Mouse (Mus musculus): ENCODE data around the gene Olfr448.

Olfr448 gene

GRCm38 (mm10) chr6:42890141-42890540 lies at the start of gene Olfr448:
Olfr448 (plus strand) TSS chr6:42890441.
- DNase-seq (ENCODE audit: low spot score in 2 of 2) = no peak

GRCm38 (mm10) chr6:42860222-42860819 lies 29.9 kb upstream of the Olfr448 start:
- DNase-seq (ENCODE audit: low spot score in 2 of 2) = no peak

- DNase-seq (ENCODE audit: low spot score in 2 of 2) = no peak
Measured at GRCm38 (mm10) chr6:42869695-42870094, 20.5 kb upstream of the Olfr448 start.

DNA sequence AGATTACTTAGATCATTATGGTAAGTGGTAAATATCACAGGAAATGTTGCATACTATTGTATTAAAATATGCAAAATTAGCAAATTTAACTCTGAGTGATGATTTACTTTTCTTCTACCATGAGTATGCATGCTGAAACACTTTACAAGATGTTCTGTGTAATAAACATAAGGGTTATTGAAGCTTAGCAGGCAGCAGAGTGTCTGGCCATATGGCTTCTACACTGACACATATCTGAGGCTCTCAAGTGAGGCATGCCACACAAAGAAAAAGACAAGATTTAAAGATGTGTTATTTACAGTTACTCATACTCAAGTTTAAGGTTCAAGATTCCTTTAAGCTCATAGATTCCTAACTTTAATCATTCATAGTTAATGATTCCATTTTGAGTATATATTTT lies 13.9 kb upstream of the Olfr448 start:
- DNase-seq (ENCODE audit: low spot score in 2 of 2) = no peak

DNA sequence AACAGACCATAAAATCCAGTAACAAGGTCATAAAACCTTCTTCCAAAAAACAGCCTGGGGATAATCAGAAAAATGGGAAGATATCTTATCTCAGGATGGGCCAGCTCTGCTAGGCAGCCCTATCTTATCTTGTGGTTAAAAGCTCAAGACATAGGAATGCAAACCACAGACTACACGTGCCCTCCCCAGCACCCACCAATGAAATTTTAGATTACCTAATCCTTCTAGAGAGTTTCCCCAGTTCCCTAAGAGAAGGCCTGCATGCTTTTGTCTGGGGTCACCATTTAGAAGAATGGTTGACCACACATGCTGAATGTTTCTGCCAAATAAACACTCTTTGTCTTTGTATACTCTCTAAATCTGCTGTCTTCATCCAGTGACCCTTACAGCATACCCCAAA lies 10.1 kb downstream of the Olfr448 start:
- DNase-seq (ENCODE audit: low spot score in 2 of 2) = no peak

- no peak for DNase-seq (ENCODE audit: low spot score in 2 of 2)
Measured at GRCm38 (mm10) chr6:42908578-42908977, 18.3 kb downstream of the Olfr448 start, which contains the start of gene Olfr447. Olfr447 (plus strand) TSS chr6:42908878.

DNA sequence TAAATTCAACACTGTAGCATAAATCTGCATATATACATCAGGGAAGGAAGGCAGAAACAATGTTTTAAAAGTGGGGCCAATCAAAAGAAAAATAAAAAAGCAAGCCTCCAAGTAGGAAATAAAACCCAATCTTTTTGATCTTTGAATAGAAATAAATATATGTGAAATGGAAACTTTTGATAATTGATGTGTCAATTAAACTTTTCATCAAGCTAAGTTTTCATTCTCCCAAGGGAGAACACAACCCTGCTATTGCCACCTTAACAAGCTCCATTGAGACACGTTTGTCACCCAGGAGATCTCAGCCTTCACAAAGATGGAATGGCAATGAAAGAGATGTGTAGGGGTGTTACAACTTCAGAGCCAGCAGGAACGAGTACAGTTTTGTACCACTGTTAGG lies 30.8 kb downstream of the Olfr448 start, which contains the start of gene Olfr446:
TSS of gene Olfr446 (plus strand) at position 301 of the 400 bp plus-strand sequence.
- DNase-seq (ENCODE audit: low spot score in 2 of 2) = no peak
